Comparison of ENCODE assay signal across 23 mouse cellular contexts in genomic region chr7:99661071-99661470, GRCm38 (mm10). TPM values are rescaled to one million over a fixed set of nuclear protein-coding genes. Genes with fewer than 3 reads are reported as not detected.
DNase-seq lines count a peak whose midpoint lies in the region; ATAC-seq and TF ChIP-seq lines count a peak whose summit lies in the region.
"Had no signal": no experiment of that assay in that cellular context is flagged by ENCODE, and none has a peak within 500 bp of the region (broad histone marks: within the 10 kb centered on the region; RNA-seq: fewer than 3 reads in every experiment).

No protein-coding gene starts in this region.

- no peaks in the 10 kb centered on the region for H3K4me1 ChIP-seq in forebrain, embryonic 11.5 days (replicated peaks; ENCODE audit: control insufficient read depth, insufficient read depth, low read length)
- H3K4me1 ChIP-seq in forebrain, embryonic 16.5 days (replicated peaks; ENCODE audit: control insufficient read depth, insufficient read depth, low read length): peaks cover 11% of the 10 kb centered on the region
- H3K4me1 ChIP-seq in kidney, postnatal 0 days (replicated peaks; ENCODE audit: insufficient read depth, low read length): no peaks in the 10 kb centered on the region

- no peak overlapping the region for H3K4me2 ChIP-seq in forebrain, embryonic 11.5 days (ENCODE audit: low read depth, low read length, severe bottlenecking)
- H3K4me2 ChIP-seq in forebrain, embryonic 16.5 days (ENCODE audit: low read length): no peak overlapping the region
- H3K4me2 ChIP-seq in kidney, postnatal 0 days (ENCODE audit: low read length): no peak overlapping the region

- peak; percentile 34 for DNase-seq in forebrain, embryonic 11.5 days (ENCODE audit: low spot score)
- peak; percentile 92 for DNase-seq in heart, adult 11 months
- no peak for DNase-seq in heart, adult 18-20 months
- no peak for DNase-seq in kidney, postnatal 0 days (ENCODE audit: low spot score)
- no peak for DNase-seq in kidney, postnatal 10 days
- peak; percentile 36 for DNase-seq in testis, postnatal 10 days (ENCODE audit: low spot score)
- no peak for DNase-seq in testis, postnatal 14 days (ENCODE audit: low spot score)
- DNase-seq: adrenal gland, adult 2 months; adrenal gland, adult 8-10 months; adrenal gland, postnatal 10 days; adrenal gland, postnatal 14 days; adrenal gland, postnatal 25 days; adrenal gland, postnatal 36 days; B cell, adult 2 months; cerebellum, adult 11 months; cerebellum, adult 11-12 months had no signal

- no peak for ATAC-seq in forebrain, embryonic 11.5 days (replicated peaks; ENCODE audit: low FRiP score)
- ATAC-seq in forebrain, embryonic 16.5 days: no peak
- ATAC-seq in kidney, postnatal 0 days (replicated peaks; ENCODE audit: low FRiP score, low read depth): peak; percentile 33; the same call in 1 of the 2 replicates
- ATAC-seq: activated CD4-positive, CD25-positive, alpha-beta regulatory T cell, adult 4 months; CD4-positive, CD25-positive, alpha-beta regulatory T cell, adult 4 months; Patski had no signal

- no peak overlapping the region for H3K27ac ChIP-seq in forebrain, embryonic 11.5 days (ENCODE audit: low read depth, low read length)
- H3K27ac ChIP-seq in forebrain, embryonic 16.5 days (ENCODE audit: low read length): no peak overlapping the region
- H3K27ac ChIP-seq in kidney, postnatal 0 days: no peak overlapping the region

- TF ChIP-seq CTCF in kidney, postnatal 0 days (IDR thresholded peaks at IDR 0.05; ENCODE audit: low read depth): no peak

- no peaks in the 10 kb centered on the region for H3K27me3 ChIP-seq in forebrain, embryonic 11.5 days (ENCODE audit: control insufficient read depth, insufficient read depth, low read length)
- H3K27me3 ChIP-seq in forebrain, embryonic 16.5 days (replicated peaks; ENCODE audit: control insufficient read depth, insufficient read depth, low read length): no peaks in the 10 kb centered on the region
- no peaks in the 10 kb centered on the region for H3K27me3 ChIP-seq in kidney, postnatal 0 days (ENCODE audit: insufficient read depth, low read length)

- H3K9ac ChIP-seq in forebrain, embryonic 11.5 days (ENCODE audit: low read length): no peak overlapping the region
- no peak overlapping the region for H3K9ac ChIP-seq in forebrain, embryonic 16.5 days (replicated peaks; ENCODE audit: low read depth, low read length)
- H3K9ac ChIP-seq in kidney, postnatal 0 days (ENCODE audit: low read depth, low read length): no peak overlapping the region

- H3K4me3 ChIP-seq in forebrain, embryonic 11.5 days (ENCODE audit: low read depth, low read length): no peak overlapping the region
- no peak overlapping the region for H3K4me3 ChIP-seq in forebrain, embryonic 16.5 days (replicated peaks; ENCODE audit: low read length)
- H3K4me3 ChIP-seq in kidney, postnatal 0 days (replicated peaks; ENCODE audit: low read depth, low read length): no peak overlapping the region

- 90% methylated on average over 9 of the region's 9 CpGs for WGBS in forebrain, embryonic 11.5 days
- WGBS in forebrain, embryonic 16.5 days: 86% methylated on average over 9 of the region's 9 CpGs
- WGBS in kidney, postnatal 0 days: 61% methylated on average over 9 of the region's 9 CpGs

- no peaks in the 10 kb centered on the region for H3K9me3 ChIP-seq in forebrain, embryonic 11.5 days (ENCODE audit: control insufficient read depth, low read length)
- H3K9me3 ChIP-seq in forebrain, embryonic 16.5 days (ENCODE audit: control insufficient read depth, low read length): no peaks in the 10 kb centered on the region
- no peaks in the 10 kb centered on the region for H3K9me3 ChIP-seq in kidney, postnatal 0 days (replicated peaks; ENCODE audit: low read length)
- H3K9me3 ChIP-seq: G1E had no signal

- H3K36me3 ChIP-seq in forebrain, embryonic 11.5 days (ENCODE audit: control insufficient read depth, insufficient read depth, low read length): no peaks in the 10 kb centered on the region
- no peaks in the 10 kb centered on the region for H3K36me3 ChIP-seq in forebrain, embryonic 16.5 days (ENCODE audit: control insufficient read depth, insufficient read depth)
- H3K36me3 ChIP-seq in kidney, postnatal 0 days (ENCODE audit: insufficient read depth, low read length): no peaks in the 10 kb centered on the region
- H3K36me3 ChIP-seq: G1E had no signal

RNA-seq across cellular contexts. Expression of gene Tpbgl, which starts 34.2 kb away (rescaled TPM):
- polyA plus RNA-seq in forebrain, embryonic 11.5 days (2014; fragmentation: Nextera tagmentation; extraction: Ambion mirVana): 0.20 and 0.29 TPM in 2 replicates
- polyA plus RNA-seq in forebrain, embryonic 16.5 days (2015; fragmentation: Nextera tagmentation; extraction: Ambion mirVana): 0.67 and 0.76 TPM in 2 replicates
- total RNA-seq in heart, adult 18-20 months (2021): 1 to 10 TPM; 2.3 to 3.2 TPM
- polyA plus RNA-seq in kidney, postnatal 0 days (2015; fragmentation: Nextera tagmentation; extraction: Ambion mirVana): 0.51 and 0.63 TPM in 2 replicates
- total RNA-seq: MEL had no signal
- polyA plus RNA-seq: C2C12, G1E had no signal

RNA-seq across cellular contexts. Expression of gene Slco2b1, which starts 50.1 kb away (rescaled TPM):
- 2.2 and 2.4 TPM in 2 replicates for polyA plus RNA-seq in forebrain, embryonic 11.5 days (2014; fragmentation: Nextera tagmentation; extraction: Ambion mirVana)
- polyA plus RNA-seq in forebrain, embryonic 16.5 days (2015; fragmentation: Nextera tagmentation; extraction: Ambion mirVana): 5.0 and 6.4 TPM in 2 replicates
- total RNA-seq in heart, adult 18-20 months (2021): 1 to 10 TPM; 9.2 to 9.7 TPM
- 4.0 and 4.3 TPM in 2 replicates for polyA plus RNA-seq in kidney, postnatal 0 days (2015; fragmentation: Nextera tagmentation; extraction: Ambion mirVana)
- total RNA-seq: MEL had no signal
- polyA plus RNA-seq: activated CD4-positive, CD25-positive, alpha-beta regulatory T cell, adult 4 months; C2C12; Patski had no signal

Comparison
In these comparisons a context has a peak if more than half of its experiments do, and no peak if none do; other contexts are left out.
1. DNase-seq: peak in forebrain, embryonic 11.5 days (single experiment), heart, adult 11 months (single experiment) and testis, postnatal 10 days (single experiment); none in heart, adult 18-20 months (0 of 2), kidney, postnatal 0 days (single experiment), kidney, postnatal 10 days (single experiment) and testis, postnatal 14 days (single experiment).